Mouse (Mus musculus) cortical plate, adult 2 months (tissue): Measurements from ENCODE around the gene Twf2.

ENCODE experiments used
- CTCF ChIP-seq: fragments of 200-500 bp; IDR thresholded peaks from 2 replicates; pipeline ENCODE4 v1.5.1; 2011; ENCODE audit warnings: mild to moderate bottlenecking, control low read depth, low read length; ENCODE audit not compliant: insufficient read depth; ENCODE audit errors: extremely low read depth
- POLR2A ChIP-seq: fragments of 200-500 bp; IDR thresholded peaks from 2 replicates; pipeline ENCODE4 v1.6.1; 2011; ENCODE audit warnings: mild to moderate bottlenecking, low read length, control low read depth; ENCODE audit not compliant: insufficient read depth; ENCODE audit errors: extremely low read depth

DNA sequence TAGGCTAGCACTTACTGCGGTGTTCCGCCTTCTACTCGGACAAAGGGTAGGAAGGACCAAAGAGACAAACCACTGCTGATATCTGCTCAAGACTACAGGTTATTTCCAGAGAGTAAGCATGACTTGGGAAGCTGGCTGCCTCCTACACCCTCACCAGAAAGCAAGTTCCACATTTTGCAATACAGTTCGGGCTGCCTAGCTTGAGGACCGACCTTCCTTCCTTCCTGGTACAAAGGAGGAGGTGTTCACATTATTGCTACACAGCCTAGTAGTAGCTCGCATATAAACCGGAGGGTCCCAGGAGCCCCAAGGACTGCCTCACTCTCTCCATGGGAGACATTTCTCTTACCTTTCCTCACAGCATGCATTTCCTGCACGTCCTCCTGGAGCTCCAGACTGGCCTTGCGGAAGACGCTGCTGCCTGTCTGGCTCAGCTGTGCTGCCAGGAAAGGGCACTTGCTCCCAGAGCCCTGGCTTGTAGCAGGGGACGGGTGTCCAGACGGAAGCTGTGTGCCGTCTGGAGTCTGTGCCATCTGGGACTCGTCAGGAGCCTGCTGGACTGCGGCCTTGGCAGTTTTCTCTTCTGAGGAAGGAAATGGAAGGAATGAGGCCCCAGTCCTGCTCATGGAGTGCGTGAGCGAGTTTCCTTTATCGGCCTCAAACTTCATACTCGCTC is 40.0 kb downstream of the Twf2 start:
- TF ChIP-seq CTCF: no peak
- no peak for TF ChIP-seq POLR2A
